Mouse (Mus musculus) megakaryocyte-erythroid progenitor cell, adult 5-6 weeks (primary cell): ENCODE results near the gene Rpl41. TPM values are rescaled to one million over a fixed set of nuclear protein-coding genes. Genes with fewer than 3 reads are reported as not detected.

Experiments used
- ATAC-seq: replicated peaks from 2 replicates; pipeline ENCODE4 v1.8.0; 2016; ENCODE audit warnings: mild to moderate bottlenecking, inconsistent platforms; ENCODE audit not compliant: severe bottlenecking, poor library complexity, low FRiP score, low TSS enrichment
- total RNA-seq, 2 experiments: library from RNA; stranded (forward) in 1 of 2; stranded (reverse) in 1 of 2; fragments of 200-1000, 215-1000 nt in 1 of 2; fragments of >200 nt in 1 of 2; fragmentation: Nextera tagmentation in 1 of 2; gene quantifications; 2 replicates each; pipeline ENCODE4 v1.2.3; 2014 to 2017

The Rpl41 gene
- 7,210 and 7,602 TPM in 2 replicates for total RNA-seq (2014; fragmentation: Nextera tagmentation)
- total RNA-seq (2017) = 3,211 and 3,934 TPM in 2 replicates

DNA sequence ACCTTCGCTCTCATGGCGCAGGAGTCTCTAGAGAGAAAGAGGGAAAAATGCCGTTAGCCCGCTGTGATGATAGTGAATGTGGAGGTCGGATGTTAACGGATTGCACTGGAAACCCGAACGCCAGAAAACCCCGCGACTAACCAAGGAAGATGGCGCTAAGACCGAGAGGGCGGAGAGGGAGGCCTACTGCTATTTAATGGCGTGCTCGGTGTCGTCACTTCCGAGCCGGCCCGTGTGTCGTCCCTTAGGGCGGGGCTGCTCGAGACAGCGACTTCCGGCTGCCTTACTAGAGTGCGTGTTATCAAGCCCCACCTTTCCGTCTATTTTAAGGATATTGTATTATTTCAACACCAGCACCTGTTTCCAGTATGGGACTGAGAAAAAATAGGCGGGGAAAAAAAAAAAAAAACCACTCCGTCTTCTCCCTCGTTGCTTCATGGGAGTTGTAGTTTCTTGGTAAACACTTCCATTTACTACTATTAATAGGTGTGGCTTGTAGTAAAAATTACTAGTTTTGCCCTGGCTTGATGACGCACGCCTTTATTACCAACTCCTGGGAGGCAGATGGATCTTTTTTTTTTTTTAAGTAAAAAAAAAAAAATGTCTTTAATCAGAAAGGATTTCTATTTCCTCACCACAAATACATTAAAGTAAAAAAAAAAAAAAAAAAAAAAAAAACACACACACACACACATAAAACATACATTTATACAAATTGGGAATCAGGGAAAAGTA, at the start of gene Rpl41:
TSS of gene Rpl41 (minus strand) at position 359 of the 735 bp plus-strand sequence.
- ATAC-seq = peak; percentile 75

DNA sequence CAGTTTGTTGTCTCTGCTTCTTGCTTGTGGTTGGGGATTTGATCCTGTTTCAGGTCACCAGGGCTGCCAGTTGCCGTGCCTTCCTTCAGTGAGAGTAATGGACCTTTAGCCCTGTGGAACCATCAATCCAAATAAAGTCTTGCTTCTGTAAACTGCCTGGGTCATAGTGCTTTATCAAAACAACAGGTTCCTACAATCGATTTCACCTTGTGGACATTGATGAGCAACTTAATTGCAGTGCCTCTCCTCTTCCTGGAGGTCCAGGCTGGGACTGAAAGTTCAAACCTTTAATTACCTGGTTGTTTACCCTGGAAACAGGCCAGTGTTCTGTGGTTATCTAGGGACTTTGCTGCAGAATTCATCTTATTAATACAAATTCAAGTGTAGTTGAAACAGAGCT, 49.4 kb upstream of the Rpl41 start:
- no peak for ATAC-seq

DNA sequence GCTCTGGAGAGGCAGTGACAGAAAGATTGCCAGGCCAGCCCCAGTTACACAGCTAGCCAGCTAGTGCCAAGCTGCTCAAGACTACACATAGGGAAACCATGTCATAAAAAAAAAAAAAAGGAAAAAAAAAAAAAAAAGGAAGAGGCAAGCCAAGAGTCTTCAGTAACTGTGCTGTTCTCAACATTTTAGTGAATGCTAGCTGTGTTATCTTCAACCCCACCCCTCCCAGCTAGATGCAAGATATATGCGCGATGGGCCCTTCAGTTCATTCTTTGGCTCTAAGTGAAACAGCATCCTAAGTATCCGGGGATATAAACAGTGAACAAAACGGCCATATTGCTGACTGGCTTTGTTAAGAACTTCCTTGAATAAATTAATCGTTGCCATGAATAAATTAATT, 43.7 kb upstream of the Rpl41 start:
- ATAC-seq = no peak

DNA sequence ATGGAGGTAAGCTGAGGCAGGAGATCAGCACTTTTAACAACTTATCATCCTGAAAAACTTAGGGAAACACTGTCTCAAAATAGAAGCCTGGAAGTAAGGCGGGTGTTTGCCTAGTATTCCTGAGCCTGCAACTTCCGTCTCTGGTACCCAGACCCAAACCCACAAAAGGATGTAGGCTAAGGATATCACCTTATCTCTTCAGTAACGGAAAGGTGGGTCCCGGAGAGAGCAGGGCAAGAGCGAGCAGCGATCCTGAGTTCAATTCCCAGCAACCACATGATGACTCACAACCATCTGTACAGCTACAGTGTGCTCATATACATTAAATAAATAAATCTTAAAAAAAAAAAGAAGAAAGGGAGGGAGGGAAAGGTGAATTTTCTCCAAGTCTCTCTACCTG, 42.3 kb upstream of the Rpl41 start:
- no peak for ATAC-seq

DNA sequence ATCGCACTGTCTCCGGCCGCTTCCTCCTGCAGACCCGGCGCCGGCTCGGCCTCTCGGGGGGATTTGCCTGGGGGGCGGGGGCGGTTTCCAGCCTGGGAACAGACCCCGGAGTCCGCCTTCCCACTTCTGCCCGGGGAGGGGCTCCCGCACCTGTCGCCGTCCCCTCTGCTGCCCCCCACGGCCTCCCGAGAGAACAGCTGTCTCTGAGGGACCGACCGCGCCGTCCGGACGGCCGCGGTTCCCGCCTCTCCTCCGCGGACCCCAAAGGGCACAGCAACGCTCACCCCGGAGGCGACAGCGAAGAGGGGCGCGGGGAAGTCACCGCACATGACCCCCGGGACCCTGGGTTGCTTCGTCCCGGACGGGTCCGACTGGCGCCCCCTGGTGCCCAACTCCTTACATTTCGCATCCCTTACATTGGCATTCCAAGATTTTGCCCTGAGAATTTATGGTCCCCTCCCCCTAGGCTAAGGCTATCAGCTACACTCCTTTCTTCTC, 41.1 kb upstream of the Rpl41 start:
- ATAC-seq = peak; percentile 46; the same call in 1 of the 2 replicates

DNA sequence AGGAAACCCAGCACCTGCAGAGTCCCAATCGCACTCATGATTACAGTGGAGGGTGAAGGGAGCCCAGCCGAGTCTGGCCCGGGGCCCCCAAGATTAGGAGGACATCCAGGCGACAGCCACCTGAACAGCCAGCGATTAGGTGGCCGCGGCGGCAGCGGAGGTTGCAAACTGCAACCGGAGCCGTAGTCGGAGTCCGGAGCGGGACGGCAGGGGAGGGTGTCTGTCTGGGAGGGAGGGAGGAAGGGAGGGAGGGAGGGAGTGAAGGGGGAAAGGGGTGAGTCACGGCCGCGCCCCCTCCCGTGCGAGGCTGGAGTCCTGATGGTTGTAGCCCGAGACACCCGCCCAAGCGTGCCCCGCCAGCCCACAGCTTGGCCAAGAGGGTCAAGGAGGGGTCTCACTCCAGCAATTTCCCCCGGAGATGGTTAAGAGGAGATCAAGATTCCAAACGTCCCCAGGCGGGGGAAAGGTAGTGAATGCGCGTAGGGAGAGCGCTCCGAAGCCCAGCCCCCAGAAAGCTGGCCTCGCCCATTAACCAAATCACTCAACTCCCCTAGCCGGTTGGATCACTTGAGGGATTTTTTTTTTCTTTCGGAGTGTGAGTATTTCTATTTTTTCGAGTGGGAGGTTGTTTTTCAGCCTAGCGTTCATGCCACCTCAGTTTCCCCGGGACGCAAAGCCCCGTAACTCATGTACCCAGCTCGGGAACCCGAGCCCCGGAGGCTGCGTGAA, 40.5 kb upstream of the Rpl41 start, which contains the start of gene Erbb3:
TSS of gene Erbb3 (minus strand) at position 189 of the 729 bp plus-strand sequence.
- ATAC-seq = peak; percentile 61

DNA sequence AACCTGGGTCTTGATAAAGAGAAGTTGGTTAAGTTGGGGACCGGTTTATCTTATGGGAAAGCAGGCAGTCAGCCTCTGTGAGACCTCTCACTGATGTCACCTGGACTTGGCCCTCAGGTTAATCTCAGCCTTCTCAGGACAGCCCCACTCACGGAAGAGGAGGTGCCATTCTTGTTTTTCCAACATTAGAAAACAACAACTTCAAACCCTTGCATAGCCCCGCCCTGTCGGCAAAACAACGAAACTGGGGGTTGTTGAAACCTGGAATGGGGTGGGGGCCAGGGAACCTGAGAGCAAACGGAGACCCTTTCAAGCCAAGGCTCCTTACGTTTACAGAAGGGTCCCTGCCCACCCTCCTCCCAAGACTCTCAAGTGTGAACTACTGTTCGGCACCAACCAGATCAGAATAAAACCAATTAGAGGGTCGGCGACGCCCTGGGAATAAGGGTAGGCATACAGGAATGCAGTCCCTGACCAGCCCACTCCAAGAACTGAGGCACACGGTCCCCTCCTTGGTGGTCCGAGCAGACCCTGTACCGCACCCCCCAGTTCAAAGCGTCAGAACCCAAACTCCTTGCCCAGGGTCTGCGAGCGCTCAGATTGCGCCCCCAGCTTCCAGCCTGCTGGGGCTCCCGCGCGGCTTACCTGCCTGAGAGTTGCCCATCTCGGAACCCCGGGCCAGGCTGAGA, 39.8 kb upstream of the Rpl41 start:
- ATAC-seq = no peak

DNA sequence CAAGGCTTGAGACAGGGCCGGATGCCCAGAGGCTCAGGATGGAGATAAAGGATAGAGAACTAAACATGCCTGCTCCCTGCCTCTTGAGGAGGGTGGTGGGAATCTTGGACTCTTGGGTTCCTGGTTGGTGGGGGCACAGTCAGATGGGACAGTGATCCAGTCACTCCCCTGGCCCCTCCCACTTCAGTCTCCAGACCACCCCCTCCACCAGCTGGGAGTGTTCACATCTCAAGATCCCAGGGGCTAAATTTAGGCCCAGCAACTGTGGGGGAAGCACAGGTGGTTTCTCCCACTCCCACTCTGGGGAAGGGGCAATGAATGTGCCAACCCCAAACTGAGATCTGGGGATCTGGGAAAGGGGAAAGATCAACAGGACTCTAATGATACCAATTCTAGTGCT, 39.0 kb upstream of the Rpl41 start:
- no peak for ATAC-seq

DNA sequence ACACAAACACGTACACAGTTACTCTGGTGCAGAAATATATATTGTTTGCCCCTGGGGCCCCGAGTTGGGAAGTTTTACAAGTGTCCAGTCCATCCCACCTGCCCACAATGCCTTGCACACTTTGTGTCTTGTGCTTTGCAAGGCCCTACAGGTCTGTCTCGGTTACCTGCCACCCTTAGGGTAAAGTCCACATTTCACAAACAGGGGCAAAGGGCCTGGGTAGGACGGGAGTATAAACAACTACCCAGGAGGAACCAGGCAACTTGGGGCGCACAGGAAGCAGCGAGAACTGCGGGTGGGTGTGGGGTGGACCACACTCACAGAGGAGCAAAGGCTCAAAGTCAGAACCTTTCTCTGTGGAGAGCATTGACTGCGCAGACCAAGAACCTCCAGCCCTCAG, 38.6 kb upstream of the Rpl41 start:
- no peak for ATAC-seq

DNA sequence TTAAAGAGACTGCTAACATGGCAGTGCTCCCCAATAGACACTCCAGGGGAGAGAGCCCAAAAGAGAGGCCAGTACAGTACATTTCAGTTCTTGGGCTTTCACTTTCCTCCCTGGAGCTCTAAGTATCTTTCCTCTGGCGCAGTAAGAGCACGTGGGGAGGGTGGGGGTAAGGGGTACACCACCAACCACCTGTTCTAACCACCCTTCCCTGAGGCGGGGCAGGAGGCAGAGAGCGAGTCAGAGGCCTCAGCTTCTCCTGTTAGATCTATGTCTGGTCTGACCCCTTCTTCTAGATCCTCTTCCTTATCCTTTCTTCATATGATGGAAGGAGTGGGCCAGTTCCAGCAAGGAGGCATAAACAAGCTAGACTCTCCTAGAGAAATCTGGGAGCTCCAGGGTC, 38.0 kb upstream of the Rpl41 start:
- ATAC-seq = no peak

DNA sequence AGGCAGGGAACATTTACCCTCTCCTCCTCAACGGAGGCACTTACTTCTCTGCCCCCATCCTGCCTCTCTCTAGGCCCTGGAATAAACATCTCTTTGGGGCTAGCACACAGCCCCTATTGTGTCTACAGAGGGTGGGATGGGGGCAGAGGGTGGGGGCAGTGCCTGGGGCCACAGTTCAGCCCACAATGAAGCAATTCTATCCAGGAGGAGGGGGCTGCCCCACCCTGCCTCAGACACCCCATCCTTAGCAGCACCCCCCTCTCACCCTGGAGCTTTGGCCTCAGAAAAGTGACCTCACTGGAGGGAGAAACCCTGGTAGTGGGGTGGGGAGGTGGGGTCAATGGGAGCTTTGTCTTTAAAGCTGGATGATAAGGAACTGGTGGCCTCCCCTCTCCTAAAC, 37.4 kb upstream of the Rpl41 start:
- ATAC-seq = no peak

DNA sequence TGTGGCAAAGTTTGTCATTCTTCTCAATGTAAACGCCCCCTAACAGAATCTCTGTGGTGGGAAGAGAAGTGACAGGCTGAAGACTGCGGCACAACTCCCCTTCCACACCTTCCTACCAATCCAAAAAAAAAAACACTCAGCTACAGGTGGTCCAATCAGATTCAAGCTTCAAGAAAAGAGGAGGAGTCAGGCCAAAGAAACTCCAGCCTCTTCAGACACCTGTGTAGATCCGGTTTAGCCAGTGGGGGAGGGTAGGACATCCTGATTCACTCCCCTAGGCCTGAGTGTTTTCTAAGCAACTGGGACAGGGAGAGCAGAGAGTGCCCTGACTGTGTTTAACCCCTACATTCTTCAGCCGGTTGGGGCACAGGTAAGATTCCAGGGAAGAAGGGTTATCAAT, 35.3 kb upstream of the Rpl41 start:
- ATAC-seq = no peak

DNA sequence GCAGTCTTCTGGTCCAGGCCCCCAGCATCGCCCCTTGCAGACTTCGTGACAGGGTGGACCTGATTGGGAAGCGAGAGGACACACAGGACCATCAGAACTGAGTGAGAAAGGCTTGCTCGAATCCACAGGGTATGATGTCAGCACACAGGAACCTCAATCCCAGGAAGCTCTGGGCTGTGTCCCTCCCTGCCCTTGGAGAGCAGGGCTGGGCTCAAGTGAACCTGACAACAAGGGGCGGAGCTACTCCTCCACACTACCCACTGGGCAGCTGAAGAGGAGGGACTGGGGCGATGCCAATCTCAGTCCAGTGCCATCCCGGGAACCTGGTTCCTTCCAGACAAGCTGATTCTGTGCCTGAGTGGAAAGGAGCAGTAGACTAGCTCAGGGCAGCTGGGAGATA, 34.5 kb upstream of the Rpl41 start:
- ATAC-seq = no peak; the same call in 1 of the 2 replicates

DNA sequence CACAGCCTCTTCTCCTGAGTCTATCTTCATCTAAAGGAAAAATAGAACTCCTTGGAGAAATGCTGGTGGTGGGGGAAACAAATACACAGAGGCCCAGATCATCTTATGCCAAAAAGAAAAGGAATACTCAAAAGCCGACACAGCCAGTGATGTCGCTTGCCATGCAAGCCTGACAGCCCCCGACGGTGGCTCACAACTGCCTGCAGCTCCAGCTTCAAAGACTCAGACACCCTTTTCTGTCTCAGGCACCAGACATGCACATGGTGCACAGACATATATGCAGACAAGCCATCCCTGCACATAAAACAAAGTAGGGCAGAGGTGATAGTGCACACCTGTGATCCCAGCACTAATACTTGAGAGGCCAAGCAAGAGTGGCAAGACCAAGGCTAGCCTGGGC, 30.6 kb upstream of the Rpl41 start:
- ATAC-seq = no peak

DNA sequence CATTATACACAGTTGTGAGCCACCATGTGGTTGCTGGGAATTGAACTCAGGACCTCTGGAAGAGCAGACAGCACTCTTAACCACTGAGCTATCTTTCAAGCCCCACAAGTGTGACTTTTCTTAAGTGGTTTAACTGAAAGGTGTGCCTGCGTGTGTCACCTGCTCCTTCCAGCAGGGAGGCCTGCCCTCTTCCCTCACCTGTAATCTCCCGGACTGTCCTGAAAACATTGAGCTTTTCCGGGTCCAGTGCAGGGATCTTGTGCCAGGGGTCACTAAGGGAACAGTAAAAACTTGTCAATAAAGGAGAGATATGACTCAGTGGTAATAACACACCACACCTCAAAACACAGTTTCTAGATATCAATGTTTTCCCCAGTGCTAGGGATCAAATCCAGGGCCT, 30.2 kb upstream of the Rpl41 start:
- no peak for ATAC-seq

DNA sequence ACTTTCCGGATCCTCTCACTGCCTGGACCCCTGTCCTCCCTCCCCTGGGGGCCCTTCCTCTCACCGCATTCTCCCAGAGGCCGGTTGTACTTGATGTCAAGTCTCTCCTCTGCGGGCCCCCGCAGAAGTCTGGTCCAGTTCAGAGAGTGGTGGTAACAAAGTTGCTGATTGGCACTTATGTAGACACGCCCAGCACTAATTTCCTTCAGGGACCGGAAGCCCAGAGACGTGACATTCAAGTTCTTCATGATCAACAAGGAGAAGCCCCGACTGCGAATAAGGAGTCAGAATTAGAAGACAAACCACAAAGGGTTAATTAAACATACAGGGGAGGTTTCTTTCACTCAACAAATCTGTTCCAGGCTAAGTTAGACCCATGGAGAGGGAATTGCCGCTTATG, 29.2 kb upstream of the Rpl41 start:
- ATAC-seq = peak; percentile 55; the same call in 1 of the 2 replicates

DNA sequence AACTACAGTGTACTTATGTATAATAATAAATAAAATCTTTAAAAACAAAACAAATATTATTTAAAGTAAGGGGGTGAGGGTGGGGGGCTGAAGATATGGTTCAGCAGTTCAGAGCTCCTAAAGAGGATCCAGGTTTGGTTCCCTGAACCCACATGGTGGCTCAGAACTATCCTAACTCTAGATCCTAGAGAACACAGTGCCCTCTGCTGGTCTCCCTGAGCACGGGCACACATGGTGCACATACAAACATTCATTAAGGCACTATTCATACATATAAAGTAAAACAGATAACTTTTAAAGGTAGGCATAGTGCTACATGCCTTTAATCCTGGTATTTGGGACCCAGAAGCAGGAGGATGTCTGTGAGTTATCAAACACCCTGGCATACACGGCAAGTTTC, 26.0 kb upstream of the Rpl41 start:
- ATAC-seq = peak; percentile 54; the same call in 1 of the 2 replicates

DNA sequence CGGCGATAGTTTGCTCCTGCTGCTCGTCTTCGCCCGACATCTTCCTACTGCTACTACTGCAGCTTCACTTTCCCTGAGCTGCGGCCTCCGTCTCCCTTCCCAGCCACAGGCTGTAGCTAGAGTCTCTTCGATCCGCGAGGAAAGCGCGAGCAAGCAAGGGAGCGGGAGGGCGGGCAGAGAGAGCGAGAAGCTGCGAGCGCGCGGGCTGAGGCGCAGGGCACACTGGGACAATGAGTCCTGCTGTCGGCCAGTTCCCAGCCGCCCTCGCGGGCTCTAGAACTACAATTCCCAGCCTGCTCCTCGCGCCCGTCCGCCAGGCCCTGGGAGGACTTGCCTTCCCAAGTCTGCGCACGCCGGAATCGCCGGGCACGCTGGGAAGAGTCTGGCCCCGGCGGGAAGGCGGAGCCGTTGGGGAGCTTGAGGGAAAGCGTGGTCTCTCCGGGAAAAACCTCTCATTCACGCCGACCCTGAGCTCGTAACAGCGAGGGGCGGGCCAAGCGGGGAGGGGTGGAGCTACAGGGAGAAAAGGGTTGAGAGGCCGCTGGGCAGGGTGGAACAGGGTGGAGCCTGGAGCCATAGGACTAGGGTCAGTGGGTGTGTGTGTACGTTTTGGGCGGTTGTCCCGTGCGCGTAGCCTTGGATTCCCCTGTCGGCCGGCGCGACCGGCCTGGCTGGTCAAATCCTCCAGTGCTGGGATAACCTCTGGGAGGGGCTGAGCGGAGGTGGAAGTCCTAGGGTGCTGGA, 16.9 kb upstream of the Rpl41 start, which contains the start of gene Pa2g4:
TSS of gene Pa2g4 (minus strand) at position 200 of the 744 bp plus-strand sequence.
- peak; percentile 93 for ATAC-seq

DNA sequence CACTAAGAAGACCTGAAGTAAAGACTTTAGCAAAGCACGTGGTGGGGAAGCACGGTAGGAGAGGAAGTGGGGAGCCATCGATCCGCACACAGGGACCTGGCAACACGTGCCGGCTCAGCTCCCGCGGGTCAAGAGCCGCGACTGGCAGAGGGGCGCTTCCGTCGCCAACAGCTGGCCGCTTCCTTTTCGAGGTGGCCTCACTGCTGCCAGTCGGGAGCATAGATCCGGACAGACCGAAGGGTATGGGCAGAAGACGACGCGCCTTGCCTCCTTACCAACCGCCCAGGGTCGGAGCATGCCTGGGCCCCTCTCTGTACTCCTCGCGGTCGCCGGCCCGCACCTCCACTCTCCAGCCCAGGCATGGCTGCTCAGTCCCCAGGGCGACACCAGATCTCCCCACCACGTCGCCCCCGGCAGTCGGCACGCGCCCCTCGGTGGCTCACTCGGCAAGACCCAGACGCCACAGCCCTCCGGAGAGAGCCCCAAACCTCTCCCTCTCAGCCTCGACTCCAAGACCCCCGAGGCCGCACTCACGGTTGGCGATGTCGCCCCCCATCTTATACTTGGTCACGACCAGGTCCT, 16.2 kb upstream of the Rpl41 start:
- peak; percentile 26 for ATAC-seq
